Mouse (Mus musculus): ENCODE measurements around the gene Gpr146.
"Not testable (repeated sequence)": the region's sequence is repeated elsewhere in the genome, so short reads cannot be mapped to it uniquely, and the experiment has no call there.

Gene Gpr146

DNA sequence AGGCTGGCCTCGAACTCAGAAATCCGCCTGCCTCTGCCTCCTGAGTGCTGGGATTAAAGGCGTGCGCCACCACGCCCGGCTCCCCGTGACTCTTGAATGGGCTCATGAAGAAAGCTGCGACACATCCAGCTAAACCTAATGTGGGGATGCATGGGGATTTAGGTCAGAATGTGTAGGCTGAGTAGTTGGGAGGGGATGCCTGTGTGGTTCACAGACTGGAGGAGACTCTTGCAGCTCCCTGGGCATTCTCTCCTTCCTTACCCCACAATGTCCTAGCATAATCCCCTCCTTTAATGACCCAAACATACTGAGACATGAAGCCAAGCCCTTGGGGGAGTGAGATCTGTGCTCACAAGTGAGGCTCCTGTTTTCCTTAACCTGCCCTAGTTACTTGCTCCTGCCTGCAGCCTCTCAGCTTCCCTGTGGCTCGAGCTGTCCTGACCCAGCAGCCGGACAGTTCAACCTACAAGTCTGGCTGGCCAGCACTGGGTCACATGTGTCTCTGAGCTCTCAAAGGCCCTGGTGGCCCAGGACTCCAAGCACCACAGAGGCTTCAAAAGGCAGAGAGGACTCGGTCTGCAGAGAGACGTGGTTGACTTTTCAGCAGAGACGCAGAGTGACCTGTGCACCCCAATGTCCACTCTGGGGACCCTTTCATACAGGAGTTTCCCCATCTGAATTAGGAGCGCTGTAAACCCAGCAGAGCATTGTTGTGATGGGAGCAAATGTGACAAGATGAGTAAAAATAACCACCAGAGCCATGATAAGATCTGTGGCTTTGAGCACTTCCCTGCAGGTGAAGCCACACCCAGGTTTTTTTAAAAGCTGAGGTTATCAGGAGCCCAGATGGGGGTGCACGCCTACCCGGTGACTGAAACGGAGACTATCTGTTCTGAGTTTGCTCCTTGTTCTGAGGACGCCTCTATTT, 4.4 kb downstream of the Gpr146 start:
- no peak for DNase-seq (ENCODE audit: low spot score in 2 of 2)

DNA sequence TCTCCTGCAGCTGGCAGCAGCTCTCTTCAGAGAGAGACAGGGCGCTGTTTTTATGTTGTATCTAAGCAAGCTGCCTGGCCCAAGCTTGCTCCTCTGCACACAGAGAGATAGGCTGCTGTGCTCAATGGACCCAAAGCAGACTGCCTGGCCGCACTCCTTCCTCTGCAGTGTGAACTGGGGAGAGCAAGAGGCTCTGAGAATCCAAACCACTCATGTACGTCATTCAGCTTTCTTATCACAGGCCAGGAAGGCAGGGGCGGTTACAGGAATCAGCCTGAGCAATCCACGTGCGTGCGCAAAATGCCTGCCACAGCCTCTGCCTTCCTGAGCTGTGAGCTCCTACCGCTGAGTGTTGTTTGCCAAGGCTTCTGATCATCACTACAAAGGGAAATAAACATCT, 5.3 kb downstream of the Gpr146 start:
- DNase-seq (ENCODE audit: low spot score in 2 of 2): peak; percentile 74 to 80

DNA sequence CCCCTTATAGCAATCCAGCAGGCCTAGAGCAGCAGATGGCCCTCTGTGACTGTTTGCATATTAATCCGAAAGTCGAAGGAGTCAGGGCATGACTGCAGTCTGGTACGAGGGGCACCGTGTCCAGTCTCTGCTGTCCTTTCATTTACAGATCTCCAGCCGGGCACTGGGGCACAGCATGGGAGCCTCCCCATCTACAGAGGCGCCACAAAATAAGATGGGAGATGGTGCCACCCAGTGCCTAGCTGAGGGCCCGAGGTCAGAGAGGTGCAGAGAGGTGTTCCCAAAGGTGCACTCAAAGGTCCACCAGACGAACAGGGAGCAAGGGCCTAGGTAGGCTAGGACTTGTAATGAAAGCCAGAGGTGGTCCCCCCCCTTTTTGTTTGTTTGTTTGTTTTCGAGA, 5.7 kb downstream of the Gpr146 start:
- no peak for DNase-seq (ENCODE audit: low spot score in 2 of 2)

DNA sequence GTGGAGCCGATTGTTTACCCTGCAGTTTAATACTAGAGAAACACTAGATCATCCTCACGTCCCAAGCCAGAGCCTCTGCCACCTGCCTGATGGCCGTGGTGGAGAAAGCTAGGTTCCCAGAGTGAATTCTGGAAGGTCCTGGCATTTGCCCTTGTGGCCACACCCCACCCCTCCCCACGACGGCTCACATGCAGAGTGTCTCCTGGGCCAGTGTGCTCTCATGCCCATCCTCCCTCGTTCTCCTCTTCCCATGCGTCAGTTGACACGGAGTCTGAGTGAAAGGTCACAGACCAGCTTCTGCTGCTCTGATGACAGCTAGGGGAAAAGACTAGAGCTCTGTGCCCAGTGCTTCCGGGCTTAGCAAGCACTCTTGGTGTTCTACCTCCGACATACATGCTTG, 7.0 kb downstream of the Gpr146 start:
- DNase-seq (ENCODE audit: low spot score in 2 of 2): no peak

DNA sequence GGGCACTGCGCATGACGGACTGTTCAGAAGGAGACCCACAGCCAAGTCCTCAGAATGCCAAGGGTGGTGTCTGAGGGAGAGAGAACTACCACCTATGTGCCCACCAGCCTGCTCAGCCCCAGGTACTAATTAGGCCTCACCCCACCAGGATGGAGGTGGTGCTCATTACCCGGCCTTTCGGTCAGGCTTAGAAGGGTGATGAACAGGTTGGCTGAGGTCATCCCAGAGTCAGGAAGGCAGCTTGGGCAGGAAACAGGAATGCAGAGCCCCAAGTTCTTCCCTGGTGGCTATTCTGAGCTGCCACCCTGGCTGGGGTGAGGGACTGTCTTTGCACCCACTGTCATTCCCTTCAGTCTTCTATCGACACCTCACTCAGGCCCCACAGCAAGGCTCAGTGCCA, 8.6 kb downstream of the Gpr146 start:
- no peak for DNase-seq (ENCODE audit: low spot score in 2 of 2)

DNA sequence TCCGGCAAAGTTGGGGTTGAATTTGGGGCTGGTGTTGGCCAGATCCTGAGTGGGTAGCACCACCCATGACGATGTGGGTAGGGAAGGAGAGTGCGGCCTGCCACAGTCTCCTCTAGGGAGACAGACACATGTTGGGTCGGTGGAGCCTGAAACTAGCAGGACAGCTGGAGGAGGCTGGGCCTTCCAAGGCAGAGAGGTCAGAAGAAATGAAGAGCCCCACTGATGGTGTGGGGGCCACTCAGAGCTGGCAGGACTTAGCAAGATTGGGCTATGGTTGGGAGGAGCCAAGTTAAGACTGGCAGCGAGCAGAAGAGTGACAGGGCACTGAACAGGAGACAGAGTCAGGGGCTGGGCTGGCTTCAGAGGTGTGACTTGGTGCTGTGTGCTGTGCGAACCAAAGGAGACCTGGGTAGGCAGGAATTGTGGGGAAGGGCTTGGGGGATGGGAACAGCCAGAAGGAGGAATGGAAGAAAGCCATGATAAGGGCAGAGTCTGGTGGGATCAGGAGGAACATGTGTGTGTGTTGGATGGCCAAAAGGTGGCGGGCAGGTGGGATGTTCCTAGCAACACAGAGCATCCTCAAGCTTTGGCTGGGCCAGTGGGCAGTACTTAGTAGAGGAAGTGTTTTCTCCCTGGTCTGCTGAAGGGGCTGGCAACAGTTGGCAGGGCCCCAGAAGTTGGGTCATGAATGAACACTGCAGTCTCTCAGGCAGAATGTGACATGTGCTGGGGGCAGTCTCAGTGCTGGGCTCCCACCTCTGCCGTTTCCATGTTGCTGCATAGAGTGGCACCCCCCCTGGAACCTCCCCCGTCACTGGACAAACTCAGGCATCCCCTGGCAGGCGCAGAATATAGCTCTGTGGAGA, 10.1 kb downstream of the Gpr146 start:
- no peak for DNase-seq (ENCODE audit: low spot score in 2 of 2)

DNA sequence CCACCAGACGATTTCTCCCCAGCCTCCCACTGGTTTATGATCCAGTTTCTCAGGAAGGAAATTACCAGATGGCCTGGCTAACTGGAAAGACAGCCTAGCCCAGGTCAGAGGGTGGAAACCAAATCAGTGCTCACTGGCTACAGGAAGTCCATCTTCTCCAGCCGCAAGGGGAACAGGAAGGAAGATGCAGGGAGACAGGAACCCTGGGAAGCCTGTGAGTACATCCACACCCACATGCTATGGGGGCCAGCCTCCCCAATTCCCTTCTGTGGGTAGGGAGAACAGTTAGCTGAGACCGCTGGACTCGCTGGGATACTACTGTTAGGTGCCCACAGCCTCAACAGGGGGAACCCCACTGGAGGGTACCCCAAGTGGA, 10.7 kb downstream of the Gpr146 start:
- DNase-seq (ENCODE audit: low spot score in 2 of 2): no peak

DNA sequence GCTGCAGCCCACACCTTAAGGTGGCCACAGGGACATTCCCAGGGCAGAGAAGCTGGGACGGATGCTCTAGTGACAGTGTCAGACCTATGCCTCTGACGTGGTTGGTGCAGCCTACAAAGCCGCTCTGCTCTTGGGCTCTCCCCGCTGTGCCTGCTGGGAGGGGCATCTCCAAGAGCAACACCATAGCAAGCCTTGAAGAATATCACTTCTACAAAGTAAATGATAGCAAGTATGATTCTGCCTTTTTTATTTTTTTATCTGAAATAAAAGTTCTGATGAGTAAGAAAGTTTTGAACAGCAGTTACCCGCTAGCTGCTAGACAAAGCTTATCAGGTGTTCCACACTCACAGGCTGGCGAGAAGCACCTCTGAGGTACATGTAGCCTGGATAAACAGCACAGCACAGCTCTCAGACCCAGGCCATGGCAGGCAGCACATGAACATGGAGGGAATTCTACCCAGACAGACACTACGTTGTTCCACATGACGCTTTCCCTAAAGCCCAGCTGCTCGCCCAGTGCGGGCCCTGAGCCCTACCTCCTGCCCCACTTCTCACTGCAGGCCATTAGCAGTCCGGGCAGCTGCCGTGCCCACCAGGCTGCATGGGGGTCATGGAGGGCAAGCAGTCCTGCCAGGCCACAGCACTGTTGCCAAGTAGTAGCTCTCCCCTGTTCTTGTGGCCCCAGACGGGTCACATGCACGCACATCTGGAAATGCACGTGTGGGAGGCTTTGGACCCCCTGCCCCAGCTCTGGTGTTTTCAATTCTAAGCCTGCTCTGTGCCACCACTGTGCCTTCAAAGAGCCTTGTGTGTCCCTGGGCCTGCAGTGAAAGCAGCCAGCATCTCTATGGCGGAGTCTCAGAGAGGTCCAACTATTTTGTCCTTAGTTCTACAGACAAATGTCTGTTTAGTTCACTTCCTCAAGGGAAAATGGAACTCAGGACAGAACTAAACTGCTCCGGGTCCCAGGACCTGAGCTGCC, 11.5 kb downstream of the Gpr146 start:
- no peak for DNase-seq (ENCODE audit: low spot score in 2 of 2)

DNA sequence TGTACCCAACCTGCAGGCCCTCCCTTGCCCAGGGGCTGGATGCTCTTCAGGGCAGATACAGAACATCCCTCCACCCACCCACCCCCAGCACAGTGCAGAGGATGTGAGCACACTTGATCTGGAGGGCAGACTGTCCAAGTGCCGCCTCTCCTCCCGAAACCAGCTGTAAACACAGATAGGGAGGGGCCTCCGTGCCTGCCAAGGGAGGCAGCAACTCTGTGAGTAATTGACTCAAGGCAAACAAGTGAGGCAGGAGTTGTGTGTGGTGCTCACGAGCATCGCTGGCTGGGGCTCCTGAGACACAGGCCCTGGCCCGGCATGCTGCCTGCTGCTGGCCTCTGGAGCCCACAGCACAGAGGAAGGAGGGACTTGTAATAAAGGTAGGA, 12.2 kb downstream of the Gpr146 start:
- no peak for DNase-seq (ENCODE audit: low spot score in 2 of 2)

DNA sequence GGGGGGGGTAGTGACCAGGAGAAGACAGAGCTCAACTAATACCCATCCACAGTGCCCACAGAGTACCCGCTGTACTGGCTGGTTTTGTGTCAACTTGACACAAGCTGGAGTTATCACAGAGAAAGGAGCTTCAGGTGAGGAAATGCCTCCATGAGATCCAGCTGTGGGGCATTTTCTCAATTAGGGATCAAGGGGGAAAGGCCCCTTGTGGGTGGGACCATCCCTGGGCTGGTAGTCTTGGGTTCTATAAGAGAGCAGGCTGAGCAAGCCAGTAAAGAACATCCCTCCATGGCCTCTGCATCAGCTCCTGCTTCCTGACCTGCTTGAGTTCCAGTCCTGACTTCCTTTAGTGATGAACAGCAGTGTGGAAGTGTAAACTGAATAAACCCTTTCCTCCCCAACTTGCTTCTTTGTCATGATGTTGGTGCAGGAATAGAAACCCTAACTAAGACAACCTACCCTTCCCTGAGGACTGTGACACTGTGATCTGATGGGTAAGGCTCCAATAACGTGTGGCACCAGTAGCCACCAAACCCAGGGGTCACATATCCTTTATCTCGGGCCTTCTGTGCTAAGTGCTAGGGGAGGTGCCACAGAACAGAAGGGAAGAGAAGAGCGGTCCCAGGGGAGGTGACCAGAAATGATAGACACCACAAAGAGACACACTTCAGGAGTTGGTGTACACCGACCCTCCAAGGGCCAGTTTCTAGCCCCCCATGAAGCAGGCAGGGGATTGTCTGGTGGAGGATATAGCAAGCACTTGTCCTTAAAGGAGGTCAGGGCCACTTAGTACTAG, 13.0 kb downstream of the Gpr146 start:
- not testable (repeated sequence) for DNase-seq (ENCODE audit: low spot score in 2 of 2)

DNA sequence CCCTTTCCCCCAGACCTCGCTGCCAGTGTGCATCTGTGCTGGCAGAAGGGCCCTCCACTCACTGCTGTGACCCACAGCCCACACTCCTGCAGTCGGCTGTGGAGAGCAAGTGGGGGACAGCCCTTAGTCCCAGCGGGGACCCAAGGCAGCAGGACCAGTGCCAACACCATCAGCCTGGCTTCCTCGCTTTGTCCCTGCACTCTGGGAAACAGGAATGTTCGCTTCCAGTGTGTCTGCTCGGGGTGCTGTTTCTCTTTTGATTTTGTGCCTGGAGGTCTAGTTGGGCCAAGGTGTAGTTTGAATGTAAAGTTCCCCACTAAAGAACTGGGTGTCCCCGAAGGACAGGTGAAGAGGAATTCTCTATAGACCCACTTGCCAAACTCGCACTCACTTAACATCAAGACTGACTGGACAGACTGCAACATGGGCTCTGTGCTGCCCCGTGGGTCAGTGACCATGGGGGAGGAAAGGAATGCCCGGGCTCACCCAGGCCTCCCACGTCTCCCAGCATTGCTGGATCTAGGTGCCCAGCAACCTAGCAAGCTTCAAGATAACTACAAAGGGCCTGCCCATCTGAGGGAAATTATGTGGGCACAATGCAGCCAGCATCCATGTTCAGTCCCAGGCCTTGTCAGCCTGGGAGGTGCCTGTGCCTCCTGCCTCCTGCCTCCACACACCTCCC, 14.0 kb downstream of the Gpr146 start:
- no peak for DNase-seq (ENCODE audit: low spot score in 2 of 2)

DNA sequence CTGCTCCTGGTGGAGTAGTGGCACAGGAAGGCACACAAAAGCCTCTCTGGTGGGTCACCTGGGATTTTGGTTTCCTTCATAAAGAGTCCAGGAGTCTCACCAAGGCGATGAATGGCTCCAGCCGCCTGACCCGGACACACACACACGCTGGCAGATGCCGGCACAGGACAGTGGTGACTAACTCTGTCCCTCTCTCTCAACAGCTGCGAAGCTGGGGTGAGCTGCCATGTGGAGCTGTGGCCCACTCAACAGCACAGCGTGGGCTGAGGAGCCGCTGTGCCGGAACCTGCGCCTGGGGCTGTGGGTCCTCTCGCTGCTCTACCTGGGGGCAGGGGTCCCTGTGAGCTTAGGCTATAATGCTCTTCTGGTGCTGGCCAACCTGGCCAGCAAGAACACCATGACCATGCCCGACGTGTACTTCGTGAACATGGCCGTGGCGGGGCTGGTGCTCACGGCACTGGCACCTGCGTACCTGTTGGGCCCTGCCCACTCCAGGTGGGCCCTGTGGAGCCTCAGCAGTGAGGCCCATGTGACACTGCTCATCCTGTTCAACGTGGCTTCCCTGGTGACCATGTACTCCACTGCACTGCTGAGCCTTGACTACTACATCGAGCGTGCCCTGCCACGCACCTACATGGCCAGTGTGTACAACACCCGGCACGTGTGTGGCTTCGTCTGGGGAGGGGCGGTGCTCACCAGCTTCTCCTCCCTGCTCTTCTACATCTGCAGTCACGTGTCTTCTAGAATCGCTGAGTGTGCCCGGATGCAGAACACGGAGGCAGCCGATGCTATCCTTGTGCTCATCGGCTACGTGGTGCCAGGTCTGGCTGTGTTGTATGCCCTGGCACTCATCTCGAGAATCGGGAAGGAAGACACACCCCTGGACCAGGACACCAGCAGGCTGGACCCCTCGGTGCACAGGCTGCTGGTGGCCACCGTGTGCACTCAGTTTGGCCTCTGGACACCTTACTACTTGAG, 15.0 kb downstream of the Gpr146 start:
- no peak for DNase-seq (ENCODE audit: low spot score in 2 of 2)

DNA sequence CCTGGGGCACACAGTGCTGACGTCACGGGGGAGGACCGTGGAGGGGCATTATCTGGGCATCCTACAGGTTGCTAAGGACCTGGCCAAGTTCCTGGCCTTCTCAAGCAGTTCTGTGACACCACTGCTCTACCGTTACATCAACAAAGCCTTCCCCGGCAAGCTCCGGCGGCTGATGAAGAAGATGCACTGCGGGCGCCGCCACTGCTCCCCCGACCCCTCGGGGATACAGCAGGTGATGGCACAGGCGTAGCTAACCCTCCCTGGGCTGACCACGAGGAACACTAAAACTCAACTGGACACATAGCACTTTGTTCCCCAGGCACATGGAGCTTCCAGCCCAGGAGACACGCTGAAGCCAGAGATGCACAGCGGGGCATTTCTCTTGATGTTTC, 15.7 kb downstream of the Gpr146 start:
- no peak for DNase-seq (ENCODE audit: low spot score in 2 of 2)

DNA sequence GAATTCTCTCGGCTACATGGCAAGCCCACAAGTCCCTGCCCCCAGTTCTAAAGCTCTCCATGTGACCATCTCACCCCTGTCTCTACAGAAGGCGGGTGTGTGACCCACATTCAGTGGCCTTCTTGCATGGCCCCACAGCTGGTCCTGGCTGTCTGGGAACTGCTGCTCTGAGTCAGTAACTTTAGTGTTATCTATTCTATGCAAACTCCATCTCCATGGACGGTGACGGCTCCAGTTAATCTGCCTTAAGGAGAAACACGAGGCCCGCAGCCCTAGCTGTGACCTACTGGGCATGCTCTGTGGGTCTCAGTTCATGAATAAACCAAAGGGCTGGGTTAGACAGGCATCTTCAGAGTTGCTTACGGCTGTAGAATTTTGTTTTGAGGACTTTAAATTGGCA, 16.9 kb downstream of the Gpr146 start:
- DNase-seq (ENCODE audit: low spot score in 2 of 2): no peak

DNA sequence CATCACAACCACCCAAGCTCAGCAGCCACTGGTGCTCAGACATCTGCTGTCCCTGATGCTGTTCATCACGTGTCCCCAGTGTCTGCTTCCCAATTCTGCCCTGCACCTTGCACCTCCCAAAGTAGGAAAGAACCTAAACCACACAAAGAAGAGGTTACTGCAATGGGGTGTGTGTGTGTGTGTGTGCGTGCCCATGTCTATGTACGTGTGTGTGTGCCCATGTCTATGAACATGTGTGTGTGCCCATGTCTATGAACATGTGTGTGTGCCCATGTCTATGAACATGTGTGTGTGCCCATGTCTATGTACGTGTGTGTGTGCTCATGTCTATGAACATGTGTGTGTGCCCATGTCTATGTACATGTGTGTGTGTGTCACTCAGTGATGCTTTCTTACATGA, 18.0 kb downstream of the Gpr146 start:
- no peak for DNase-seq (ENCODE audit: low spot score in 2 of 2)

DNA sequence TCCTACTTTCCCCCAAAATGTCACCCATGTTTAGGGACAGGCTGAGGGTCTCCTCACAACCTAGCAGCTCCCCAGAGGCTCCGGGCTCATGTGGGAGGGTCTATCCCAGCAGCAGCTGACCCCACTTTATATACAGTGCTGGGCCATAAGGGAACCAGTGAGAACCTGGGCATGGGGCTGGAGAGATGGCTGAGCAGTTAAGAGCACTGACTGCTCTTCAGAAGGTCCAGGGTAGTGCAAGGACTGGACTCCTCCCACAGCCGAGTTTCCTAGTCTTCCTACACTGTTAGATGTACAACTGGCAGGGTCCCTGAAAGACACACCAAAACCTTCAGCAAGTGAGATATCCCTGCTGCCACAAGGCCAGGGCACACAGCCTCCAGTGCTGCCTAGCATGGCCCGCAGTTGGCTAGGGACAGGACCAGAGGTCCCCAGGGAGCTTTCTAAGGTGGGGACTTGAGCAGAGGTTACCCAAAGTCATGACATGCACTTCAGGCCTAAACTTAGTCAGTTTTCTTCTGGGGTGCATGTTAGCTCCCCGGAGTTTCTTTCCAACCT, 19.9 kb downstream of the Gpr146 start:
- no peak for DNase-seq (ENCODE audit: low spot score in 2 of 2)

DNA sequence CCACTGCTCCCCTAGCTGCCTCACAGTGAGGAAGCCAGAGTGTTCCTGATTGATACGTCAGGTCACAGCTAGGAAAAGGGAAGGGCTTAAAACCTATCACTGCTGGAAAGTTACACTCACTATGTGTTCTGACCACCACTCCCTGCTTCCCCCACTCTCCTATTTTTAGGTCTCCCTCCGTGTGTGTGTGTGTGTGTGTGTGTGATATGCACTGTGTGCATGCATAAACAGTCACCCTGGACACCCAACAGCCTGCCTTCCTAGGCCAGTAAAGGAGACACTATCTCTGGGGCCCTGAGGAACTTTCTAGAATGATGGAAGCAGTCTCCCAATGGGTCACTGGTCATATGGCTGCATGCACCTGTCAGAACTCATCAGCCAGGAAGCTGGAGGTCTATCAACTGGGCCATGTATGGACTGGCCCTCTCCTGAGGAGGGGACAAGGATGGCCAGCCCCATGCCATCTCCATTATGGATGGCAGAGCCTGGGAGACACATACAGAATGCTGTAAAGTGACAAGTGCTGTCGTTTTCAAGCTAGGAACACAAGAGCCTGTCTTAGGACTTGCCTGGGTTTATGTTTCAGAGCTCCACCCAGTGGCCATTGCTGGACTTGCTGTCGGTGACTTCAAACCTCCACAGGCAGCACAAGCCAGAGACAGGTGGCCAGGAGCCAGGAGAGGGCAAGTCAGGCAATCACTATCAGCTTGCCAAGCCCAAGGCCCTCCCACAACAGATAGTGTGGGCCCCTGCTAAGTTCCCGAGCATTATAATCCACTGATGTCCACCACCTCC, 20.7 kb downstream of the Gpr146 start:
- DNase-seq (ENCODE audit: low spot score in 2 of 2): peak; percentile 94 to 97

DNA sequence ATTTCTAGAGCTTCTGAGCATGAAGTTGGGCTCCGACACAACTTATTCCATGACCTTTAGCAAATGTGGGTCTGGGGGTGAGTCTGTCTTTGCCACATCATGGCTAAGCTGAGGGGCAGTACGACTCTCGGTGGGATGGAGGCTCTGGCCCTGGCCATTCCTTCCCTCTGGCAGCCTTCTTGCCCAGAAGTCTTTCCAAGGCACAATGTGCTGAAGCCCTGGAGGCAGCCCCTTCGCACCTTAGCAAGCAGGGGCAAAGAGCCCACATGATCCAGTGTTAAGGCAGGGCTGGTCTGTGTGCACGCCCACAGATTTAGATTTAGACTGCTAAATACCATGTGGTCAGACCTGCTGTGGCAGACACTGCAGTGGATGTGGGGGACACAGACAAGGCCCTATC, 21.3 kb downstream of the Gpr146 start:
- DNase-seq (ENCODE audit: low spot score in 2 of 2): no peak
